Mouse (Mus musculus): ENCODE results near the gene Ak4. TPM values are rescaled to one million over a fixed set of nuclear protein-coding genes. Genes with fewer than 3 reads are reported as not detected.

The Ak4 gene
- polyA plus RNA-seq, 1 experiment from 2014 or later, result 7.5 TPM

DNA sequence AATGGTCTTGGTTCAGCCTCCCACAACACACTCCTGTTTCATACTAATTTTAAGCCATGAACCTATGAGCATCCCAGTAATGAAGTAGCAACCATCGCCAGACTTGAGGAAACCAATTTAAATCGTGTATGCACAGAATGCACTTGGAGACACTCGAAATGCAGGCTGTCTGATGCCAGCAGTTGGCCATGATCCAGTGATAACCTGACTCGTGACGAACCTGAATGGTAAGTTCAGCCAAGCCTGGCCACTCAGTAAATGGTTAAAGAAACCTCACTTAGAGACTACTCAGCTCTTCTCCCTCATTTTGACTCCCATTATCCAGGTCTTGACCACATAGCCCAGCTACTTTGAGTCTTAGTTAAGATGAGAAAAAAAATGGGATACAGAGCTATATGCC, 50.2 kb downstream of the Ak4 start:
- Histone ChIP-seq H3K27ac (replicated peaks; ENCODE audit: low read depth, low read length) (no peak overlapping the region), H3K9me3 (replicated peaks; ENCODE audit: control insufficient read depth, low read length) (no peaks in the 10 kb centered on the region), H3K36me3 (replicated peaks; ENCODE audit: control insufficient read depth, insufficient read depth, low read depth, low read length) (no peaks in the 10 kb centered on the region), H3K4me3 (ENCODE audit: low read depth, low read length) (no peak overlapping the region), H3K4me1 (ENCODE audit: control insufficient read depth, insufficient read depth, low read length) (no peaks in the 10 kb centered on the region; the same call in 1 of the 2 replicates), H3K9ac (replicated peaks; ENCODE audit: low read length) (no peak overlapping the region), H3K4me2 (ENCODE audit: low read depth, low read length) (no peak overlapping the region), H3K27me3 (ENCODE audit: control insufficient read depth, insufficient read depth, low read length) (no peaks in the 10 kb centered on the region)
- ATAC-seq (replicated peaks; ENCODE audit: insufficient number of reproducible peaks, low FRiP score, low TSS enrichment, low read depth), result no peak
- WGBS, result 84% methylated on average over 5 of the region's 5 CpGs
- no peak for DNase-seq (ENCODE audit: low spot score)

DNA sequence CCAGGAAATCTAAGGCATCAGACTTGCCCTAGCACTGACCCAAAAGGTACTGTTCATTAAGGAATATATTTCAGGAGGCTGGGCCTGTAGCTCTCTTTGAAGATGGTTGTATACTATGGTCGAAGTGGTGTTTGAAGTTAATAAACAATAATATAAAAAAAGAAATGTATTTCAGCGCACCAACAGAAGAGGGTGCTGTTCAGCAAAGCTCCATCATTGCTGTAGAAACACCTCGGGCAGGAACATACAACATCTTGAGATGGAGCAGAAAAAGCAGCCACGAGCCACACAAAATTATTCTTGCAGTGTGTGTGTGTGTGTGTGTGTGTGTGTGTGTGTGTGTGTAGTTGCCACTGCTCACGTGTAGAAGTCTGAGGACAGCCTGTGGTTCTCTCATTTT, 51.5 kb downstream of the Ak4 start:
- ATAC-seq (replicated peaks; ENCODE audit: insufficient number of reproducible peaks, low FRiP score, low TSS enrichment, low read depth) (no peak), DNase-seq (ENCODE audit: low spot score) (peak; percentile 39)
- no peaks in the 10 kb centered on the region for H3K27me3 ChIP-seq (ENCODE audit: control insufficient read depth, insufficient read depth, low read length)
- no peak overlapping the region for H3K9ac ChIP-seq (replicated peaks; ENCODE audit: low read length)
- H3K4me2 ChIP-seq (ENCODE audit: low read depth, low read length), result no peak overlapping the region
- H3K27ac ChIP-seq (replicated peaks; ENCODE audit: low read depth, low read length), result no peak overlapping the region
- H3K9me3 ChIP-seq (replicated peaks; ENCODE audit: control insufficient read depth, low read length), result no peaks in the 10 kb centered on the region
- H3K4me1 ChIP-seq (ENCODE audit: control insufficient read depth, insufficient read depth, low read length), result no peaks in the 10 kb centered on the region; the same call in 1 of the 2 replicates
- H3K4me3 ChIP-seq (ENCODE audit: low read depth, low read length), result no peak overlapping the region
- WGBS, result 61% methylated on average over 5 of the region's 5 CpGs
- no peaks in the 10 kb centered on the region for H3K36me3 ChIP-seq (replicated peaks; ENCODE audit: control insufficient read depth, insufficient read depth, low read depth, low read length)

- Histone ChIP-seq H3K27me3 (ENCODE audit: control insufficient read depth, insufficient read depth, low read length) (no peaks in the 10 kb centered on the region), H3K27ac (replicated peaks; ENCODE audit: low read depth, low read length) (no peak overlapping the region), H3K9ac (replicated peaks; ENCODE audit: low read length) (no peak overlapping the region), H3K9me3 (replicated peaks; ENCODE audit: control insufficient read depth, low read length) (no peaks in the 10 kb centered on the region), H3K4me3 (ENCODE audit: low read depth, low read length) (no peak overlapping the region), H3K4me1 (ENCODE audit: control insufficient read depth, insufficient read depth, low read length) (no peaks in the 10 kb centered on the region), H3K4me2 (ENCODE audit: low read depth, low read length) (no peak overlapping the region), H3K36me3 (replicated peaks; ENCODE audit: control insufficient read depth, insufficient read depth, low read depth, low read length) (no peaks in the 10 kb centered on the region)
- ATAC-seq (replicated peaks; ENCODE audit: insufficient number of reproducible peaks, low FRiP score, low TSS enrichment, low read depth) (no peak), DNase-seq (ENCODE audit: low spot score) (no peak)
- WGBS, result 86% methylated on average over 3 of the region's 3 CpGs
These were observed 53.7 kb downstream of the Ak4 start for GRCm38 (mm10) chr4:101472767-101473166.

DNA sequence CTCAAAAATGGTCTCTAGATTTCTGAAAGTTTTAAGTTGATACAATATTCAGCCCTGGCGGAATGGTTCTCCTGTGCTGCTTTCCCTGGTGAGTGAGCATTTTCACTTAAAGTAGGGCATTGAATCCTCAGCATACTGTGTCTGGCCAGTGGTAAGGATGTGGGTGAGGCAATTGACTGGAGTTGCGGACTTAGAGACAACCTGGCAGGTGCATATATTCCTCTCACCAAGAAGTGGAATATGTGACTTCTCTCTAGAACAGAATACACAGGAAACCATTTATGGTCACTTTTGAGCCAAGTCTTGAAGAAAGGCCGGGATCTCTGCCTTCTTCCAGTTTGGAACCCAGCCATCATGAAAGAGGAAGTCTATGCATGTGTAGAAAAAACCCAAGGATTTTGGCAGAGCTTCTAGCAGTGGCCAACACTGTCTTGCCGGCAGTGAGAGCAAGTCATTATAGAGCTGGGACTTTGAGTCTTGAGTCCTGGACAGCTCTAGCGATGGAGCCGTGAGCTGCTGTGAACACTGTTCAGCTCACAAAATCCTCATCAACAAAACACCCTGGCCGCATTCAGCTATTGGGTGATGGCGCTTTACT, 71.3 kb downstream of the Ak4 start:
- Histone ChIP-seq H3K9ac (replicated peaks; ENCODE audit: low read length) (no peak overlapping the region), H3K27me3 (ENCODE audit: control insufficient read depth, insufficient read depth, low read length) (no peaks in the 10 kb centered on the region; the same call in 1 of the 2 replicates), H3K4me2 (ENCODE audit: low read depth, low read length) (no peak overlapping the region), H3K9me3 (replicated peaks; ENCODE audit: control insufficient read depth, low read length) (no peaks in the 10 kb centered on the region), H3K27ac (replicated peaks; ENCODE audit: low read depth, low read length) (no peak overlapping the region), H3K4me3 (ENCODE audit: low read depth, low read length) (no peak overlapping the region), H3K4me1 (ENCODE audit: control insufficient read depth, insufficient read depth, low read length) (no peaks in the 10 kb centered on the region), H3K36me3 (replicated peaks; ENCODE audit: control insufficient read depth, insufficient read depth, low read depth, low read length) (no peaks in the 10 kb centered on the region)
- 94% methylated on average over 8 of the region's 8 CpGs for WGBS
- DNase-seq (ENCODE audit: low spot score) (no peak), ATAC-seq (replicated peaks; ENCODE audit: insufficient number of reproducible peaks, low FRiP score, low TSS enrichment, low read depth) (no peak)

DNA sequence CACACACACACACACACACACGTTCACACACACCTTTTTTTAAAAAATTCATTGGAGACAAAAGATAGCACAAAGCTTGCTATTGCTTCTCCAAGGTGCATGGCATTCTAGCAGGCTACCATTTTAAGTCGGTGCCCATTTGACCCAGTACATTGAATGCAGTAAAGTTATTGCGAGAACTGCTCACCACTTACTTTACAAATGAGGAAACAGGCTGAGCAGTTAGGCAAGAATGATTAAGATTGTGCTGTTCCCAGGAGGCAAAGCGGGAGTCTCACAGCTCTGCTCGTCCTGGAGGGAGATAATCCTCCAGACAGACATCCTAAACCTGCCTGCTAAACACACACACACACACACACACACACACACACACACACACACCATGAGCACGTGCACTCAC, 72.6 kb downstream of the Ak4 start:
- Histone ChIP-seq H3K27me3 (ENCODE audit: control insufficient read depth, insufficient read depth, low read length) (peaks cover 8% of the 10 kb centered on the region), H3K9ac (replicated peaks; ENCODE audit: low read length) (no peak overlapping the region), H3K9me3 (replicated peaks; ENCODE audit: control insufficient read depth, low read length) (no peaks in the 10 kb centered on the region), H3K4me2 (ENCODE audit: low read depth, low read length) (no peak overlapping the region), H3K27ac (replicated peaks; ENCODE audit: low read depth, low read length) (no peak overlapping the region), H3K4me3 (ENCODE audit: low read depth, low read length) (no peak overlapping the region), H3K4me1 (ENCODE audit: control insufficient read depth, insufficient read depth, low read length) (peaks cover under 1% of the 10 kb centered on the region; the same call in 1 of the 2 replicates), H3K36me3 (replicated peaks; ENCODE audit: control insufficient read depth, insufficient read depth, low read depth, low read length) (no peaks in the 10 kb centered on the region)
- no peak for ATAC-seq (replicated peaks; ENCODE audit: insufficient number of reproducible peaks, low FRiP score, low TSS enrichment, low read depth)
- 77% methylated on average over 6 of the region's 6 CpGs for WGBS
- no peak for DNase-seq (ENCODE audit: low spot score)

DNA sequence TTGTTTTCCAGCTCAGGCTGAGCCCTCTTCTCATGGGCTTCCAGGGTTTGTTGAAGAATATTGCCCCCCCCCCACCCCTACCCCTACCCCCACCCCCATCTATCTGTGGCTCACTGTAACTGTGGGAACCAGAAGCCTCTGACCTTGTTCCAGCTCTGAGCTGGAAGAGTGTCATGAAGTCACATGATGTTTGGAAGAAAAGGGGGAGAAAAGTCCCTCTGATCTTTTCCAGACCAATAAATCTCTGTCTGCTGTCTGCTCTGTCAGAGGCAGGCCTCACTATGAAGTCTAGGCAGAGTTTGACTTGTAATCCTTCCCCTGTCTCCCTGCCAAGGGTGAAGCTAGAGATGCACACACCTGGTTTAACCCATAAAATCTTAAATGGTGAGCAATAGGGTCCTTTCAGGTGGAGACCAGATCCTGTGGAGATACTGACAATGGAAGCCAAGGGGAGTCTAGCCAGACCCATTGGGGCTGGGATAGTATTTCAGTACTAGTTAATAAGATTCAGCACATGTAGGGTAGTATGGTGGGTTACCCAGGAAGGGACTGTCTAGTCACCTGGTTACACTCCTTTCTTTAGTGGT, 74.6 kb downstream of the Ak4 start:
- ATAC-seq (replicated peaks; ENCODE audit: insufficient number of reproducible peaks, low FRiP score, low TSS enrichment, low read depth) (no peak; the same call in 1 of the 2 replicates), DNase-seq (ENCODE audit: low spot score) (no peak)
- no peak overlapping the region for H3K4me3 ChIP-seq (ENCODE audit: low read depth, low read length)
- no peaks in the 10 kb centered on the region for H3K36me3 ChIP-seq (replicated peaks; ENCODE audit: control insufficient read depth, insufficient read depth, low read depth, low read length)
- no peaks in the 10 kb centered on the region for H3K9me3 ChIP-seq (replicated peaks; ENCODE audit: control insufficient read depth, low read length)
- H3K27me3 ChIP-seq (ENCODE audit: control insufficient read depth, insufficient read depth, low read length), result peaks cover 18% of the 10 kb centered on the region
- no peak overlapping the region for H3K9ac ChIP-seq (replicated peaks; ENCODE audit: low read length)
- peaks cover 3% of the 10 kb centered on the region; the same call in 1 of the 2 replicates for H3K4me1 ChIP-seq (ENCODE audit: control insufficient read depth, insufficient read depth, low read length)
- no peak overlapping the region for H3K4me2 ChIP-seq (ENCODE audit: low read depth, low read length)
- H3K27ac ChIP-seq (replicated peaks; ENCODE audit: low read depth, low read length), result no peak overlapping the region

- H3K4me3 ChIP-seq (ENCODE audit: low read depth, low read length), result peak overlapping the region; percentile 59
- no peaks in the 10 kb centered on the region for H3K9me3 ChIP-seq (replicated peaks; ENCODE audit: control insufficient read depth, low read length)
- H3K4me1 ChIP-seq (ENCODE audit: control insufficient read depth, insufficient read depth, low read length), result peaks cover 3% of the 10 kb centered on the region; the same call in 1 of the 2 replicates
- no peaks in the 10 kb centered on the region for H3K36me3 ChIP-seq (replicated peaks; ENCODE audit: control insufficient read depth, insufficient read depth, low read depth, low read length)
- peak overlapping the region; percentile 99 for H3K4me2 ChIP-seq (ENCODE audit: low read depth, low read length)
- peak overlapping the region; percentile 51 for H3K9ac ChIP-seq (replicated peaks; ENCODE audit: low read length)
- no peak overlapping the region for H3K27ac ChIP-seq (replicated peaks; ENCODE audit: low read depth, low read length)
- 1% methylated on average over 28 of the region's 28 CpGs for WGBS
- peaks cover 18% of the 10 kb centered on the region for H3K27me3 ChIP-seq (ENCODE audit: control insufficient read depth, insufficient read depth, low read length)
- ATAC-seq (replicated peaks; ENCODE audit: insufficient number of reproducible peaks, low FRiP score, low TSS enrichment, low read depth) (peak; percentile 26; the same call in 1 of the 2 replicates), DNase-seq (ENCODE audit: low spot score) (no peak)
These were observed 77.1 kb downstream of the Ak4 start for GRCm38 (mm10) chr4:101496188-101496533.

DNA sequence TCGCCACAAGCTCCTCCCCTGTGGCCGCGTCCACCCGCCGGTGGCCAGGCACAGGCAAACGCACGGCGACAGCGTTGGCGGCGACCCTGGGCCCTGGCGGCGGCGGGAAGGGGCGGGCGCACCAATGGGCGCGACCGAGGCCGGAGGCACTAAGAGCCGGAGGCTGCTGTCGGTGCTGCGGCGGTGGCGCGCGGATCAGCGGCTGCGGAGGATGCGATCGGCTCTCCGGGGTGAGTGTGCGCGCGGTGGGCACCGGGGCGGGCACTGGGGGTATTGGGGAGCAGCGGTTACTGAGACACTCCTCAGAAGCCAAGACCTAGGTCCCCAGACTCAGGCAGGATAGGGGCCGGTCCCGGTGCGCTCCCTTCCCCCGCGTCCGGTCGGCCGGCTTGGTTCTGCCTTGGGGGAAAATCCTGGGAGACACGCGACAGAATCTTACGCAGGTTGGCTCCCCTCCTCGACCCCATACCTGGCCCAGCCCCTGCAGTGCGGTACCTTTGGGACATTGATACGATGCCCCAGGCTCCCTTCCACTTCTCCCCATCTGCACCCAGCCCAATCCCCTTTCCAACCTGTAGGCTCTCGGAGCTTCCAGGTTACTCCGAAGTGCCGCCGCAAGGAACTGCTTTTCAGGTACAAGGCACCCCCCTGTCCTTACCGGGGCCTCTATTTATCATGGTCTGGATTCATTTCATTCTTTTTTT, 77.6 kb downstream of the Ak4 start, which contains the start of gene Dnajc6:
Gene Dnajc6, plus strand, starts transcription at position 115 of the 704 bp plus-strand sequence.
- under 1% methylated on average over 52 of the region's 57 CpGs for WGBS
- H3K4me1 ChIP-seq (ENCODE audit: control insufficient read depth, insufficient read depth, low read length), result peaks cover 3% of the 10 kb centered on the region; the same call in 1 of the 2 replicates
- ATAC-seq (replicated peaks; ENCODE audit: insufficient number of reproducible peaks, low FRiP score, low TSS enrichment, low read depth) (peak; percentile 59), DNase-seq (ENCODE audit: low spot score) (peak; percentile 45)
- peak within 1 kb of the TSS; percentile 59 for H3K4me3 ChIP-seq (ENCODE audit: low read depth, low read length)
- no peaks in the 10 kb centered on the region for H3K36me3 ChIP-seq (replicated peaks; ENCODE audit: control insufficient read depth, insufficient read depth, low read depth, low read length)
- H3K27ac ChIP-seq (replicated peaks; ENCODE audit: low read depth, low read length), result no peak within 1 kb of the TSS
- H3K27me3 ChIP-seq (ENCODE audit: control insufficient read depth, insufficient read depth, low read length), result peaks cover 18% of the 10 kb centered on the region
- H3K9me3 ChIP-seq (replicated peaks; ENCODE audit: control insufficient read depth, low read length), result no peaks in the 10 kb centered on the region
- peak within 1 kb of the TSS; percentile 99 for H3K4me2 ChIP-seq (ENCODE audit: low read depth, low read length)
- H3K9ac ChIP-seq (replicated peaks; ENCODE audit: low read length), result peak within 1 kb of the TSS; percentile 51
